Mouse (Mus musculus) heart, adult 2 months (tissue): ENCODE results near the gene Prkcd. TPM values are rescaled to one million over a fixed set of nuclear protein-coding genes. Genes with fewer than 3 reads are reported as not detected.
"Not testable (repeated sequence)": the region's sequence is repeated elsewhere in the genome, so short reads cannot be mapped to it uniquely, and the experiment has no call there.

Experiments used
- DNase-seq, 2 experiments: peaks; one replicate each; pipeline ENCODE4 v3.0.0; 2021
- H3K27ac ChIP-seq: fragments of 200-600 bp; 2 replicates; pipeline ENCODE4 v1.8.1; 2022
- H3K27me3 ChIP-seq: fragments of 200-500 bp; 2 replicates; pipeline ENCODE4 v1.6.1; 2012; ENCODE audit warnings: mild to moderate bottlenecking, low read length, inconsistent platforms, mixed read lengths; ENCODE audit not compliant: control insufficient read depth, insufficient read depth
- H3K36me3 ChIP-seq: fragments of 200-500 bp; 2 replicates; pipeline ENCODE4 v1.6.1; 2012; ENCODE audit warnings: low read length, inconsistent platforms; ENCODE audit not compliant: control insufficient read depth, insufficient read depth
- H3K4me1 ChIP-seq: fragments of 200-500 bp; 2 replicates; pipeline ENCODE4 v1.6.1; 2011; ENCODE audit warnings: low read length; ENCODE audit not compliant: control insufficient read depth, insufficient read depth
- H3K4me3 ChIP-seq: fragments of 200-600 bp; 2 replicates; pipeline ENCODE4 v1.8.1; 2022
- H3K79me2 ChIP-seq: fragments of 200-500 bp; replicated peaks from 2 replicates; pipeline ENCODE4 v1.6.1; 2012; ENCODE audit warnings: mild to moderate bottlenecking, inconsistent platforms, low read length, moderate library complexity, mixed read lengths; ENCODE audit not compliant: control insufficient read depth, insufficient read depth
- H3K9ac ChIP-seq: fragments of 200-500 bp; 2 replicates; pipeline ENCODE4 v1.6.1; 2012; ENCODE audit warnings: low read depth, mild to moderate bottlenecking, control low read depth, inconsistent platforms, low read length, mixed read lengths
- CTCF ChIP-seq: fragments of 200-600 bp; IDR thresholded peaks from 2 replicates; pipeline ENCODE4 v1.8.1; 2022; ENCODE audit warnings: antibody characterized with exemption, mild to moderate bottlenecking, moderate library complexity
- EP300 ChIP-seq: fragments of 200-500 bp; IDR thresholded peaks from 2 replicates; pipeline ENCODE4 v1.6.1; 2011; ENCODE audit warnings: low read depth, low read length, control low read depth; ENCODE audit not compliant: insufficient read depth
- POLR2A ChIP-seq: fragments of 200-500 bp; IDR thresholded peaks from 2 replicates; pipeline ENCODE4 v1.6.1; 2011; ENCODE audit warnings: mild to moderate bottlenecking, low read depth, low read length, control low read depth; ENCODE audit not compliant: insufficient read depth
- WGBS: fragments of 180-500 bp; shearing (Covaris S2); methylation state at CpG from one replicate; pipeline ENCODE4 v1.1.7; 2018; 5-methylcytosine and 5-hydroxymethylcytosine counted together
- intact Hi-C: fragments of 180-260 bp; cut with DNase I; formaldehyde crosslinking; loops from one replicate; pipeline ENCODE4 v1.15.1; 2025
- polyA plus RNA-seq: library from polyadenylated mRNA; depleted of rRNA; stranded (reverse); fragments of >200 nt; gene quantifications from 2 replicates; pipeline ENCODE4 v1.2.3, GENCODE M21; 2012
- total RNA-seq, 2 experiments: library from RNA; stranded (reverse); gene quantifications; 2 replicates each; pipeline ENCODE4 v1.2.3; 2021

The Prkcd gene
- total and polyA plus RNA-seq, 3 experiments, result 10.4 to 31.7 (median 12.6) TPM

DNA sequence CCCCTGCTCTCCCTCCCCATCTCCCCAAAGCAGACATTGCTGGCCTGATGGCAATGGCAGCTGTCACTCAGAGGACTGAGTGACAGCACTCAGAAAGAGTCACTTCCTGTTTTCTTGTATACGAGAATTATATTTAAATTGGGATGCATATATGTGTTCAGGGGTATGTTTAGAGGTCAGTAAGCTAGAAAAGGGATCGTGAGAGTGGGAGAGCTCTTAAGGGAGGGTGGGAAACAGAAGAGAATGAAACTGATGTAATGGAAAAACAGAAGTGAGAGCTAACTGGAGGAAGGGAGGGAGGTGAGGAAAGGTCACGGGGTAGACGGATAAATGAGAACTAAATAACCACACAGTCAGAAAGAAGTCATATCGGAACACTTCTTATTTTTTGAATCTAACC lies 46.8 kb downstream of the Prkcd start:
- 56% methylated on average over 5 of the region's 5 CpGs for WGBS
- intact Hi-C loops, result loop anchor here (10.0 kb wide), 1 partner anchor 54 kb away; no protein-coding TSS in a partner anchor
- TF ChIP-seq EP300 (no peak), POLR2A (no peak), CTCF (no peak)

DNA sequence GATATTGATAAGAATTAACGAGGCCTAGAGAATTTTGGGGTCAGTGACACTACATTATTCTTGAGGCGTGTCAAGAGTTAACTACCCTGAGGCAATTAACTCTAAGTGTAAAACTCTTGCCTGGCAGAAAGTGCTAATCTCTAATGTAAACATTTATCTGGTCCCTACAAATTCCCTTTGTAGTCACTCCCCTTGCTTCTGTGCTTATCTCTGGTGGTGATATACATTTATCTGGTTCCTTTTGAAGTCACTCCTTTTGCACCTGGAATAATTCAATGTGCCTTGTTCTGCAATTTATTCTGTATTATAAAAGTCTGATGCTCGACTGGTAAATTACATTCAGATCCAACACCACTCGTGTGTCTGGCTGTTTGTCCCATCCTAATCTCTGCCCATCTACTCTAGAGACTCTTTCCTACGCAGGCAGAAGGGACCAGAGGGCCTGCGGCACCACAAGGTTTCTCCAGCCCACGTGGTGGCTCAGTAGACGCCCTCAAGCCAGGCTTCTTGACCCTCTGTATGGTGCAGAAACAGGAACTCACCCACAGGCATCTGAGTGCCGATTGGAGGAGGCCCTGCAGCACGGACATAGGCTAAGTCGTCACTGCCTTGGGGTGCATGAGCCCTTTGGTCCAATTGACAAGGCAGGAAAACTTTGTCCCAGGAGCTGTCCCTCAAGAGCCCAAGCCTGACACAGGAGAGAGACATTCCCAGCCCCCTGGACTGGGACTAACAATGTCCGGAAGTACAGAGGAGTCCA lies 48.5 kb downstream of the Prkcd start:
- H3K27me3 ChIP-seq, H3K27ac ChIP-seq, H3K79me2 ChIP-seq, H3K36me3 ChIP-seq, H3K4me1 ChIP-seq, H3K9ac ChIP-seq, DNase-seq, H3K4me3 ChIP-seq: not testable (repeated sequence)
- intact Hi-C loops, result loop anchor here (10.0 kb wide), 1 partner anchor 53 kb away; no protein-coding TSS in a partner anchor
- 26% methylated on average over 10 of the region's 12 CpGs for WGBS

More for the DNA sequence above, 46.8 kb downstream of the Prkcd start:
- Histone ChIP-seq H3K27ac (no peak overlapping the region), H3K79me2 (no peaks in the 10 kb centered on the region), H3K36me3 (no peaks in the 10 kb centered on the region), H3K27me3 (no peaks in the 10 kb centered on the region), H3K4me3 (no peak overlapping the region), H3K4me1 (no peaks in the 10 kb centered on the region; the same call in 1 of the 2 replicates), H3K9ac (no peak overlapping the region)
- DNase-seq, result no peak

DNA sequence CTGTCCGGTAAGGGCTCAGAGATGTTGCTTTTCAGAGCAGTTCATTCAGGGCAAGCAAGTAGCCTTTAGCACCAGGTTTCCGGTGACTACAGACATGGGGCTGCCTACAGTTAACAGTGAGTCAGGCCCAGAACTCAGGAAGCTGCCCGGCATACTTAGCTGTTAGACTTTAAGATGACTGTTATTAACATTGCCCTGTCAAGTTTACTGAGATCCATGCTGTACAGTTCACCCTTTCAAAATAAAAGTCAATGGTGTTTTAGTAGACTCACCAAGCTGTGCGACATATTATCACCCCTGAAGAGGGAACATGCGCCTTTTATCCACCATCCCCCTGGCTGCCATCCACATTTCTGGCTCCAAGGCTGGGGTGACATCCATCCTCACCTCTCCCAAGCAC lies 49.8 kb downstream of the Prkcd start:
- intact Hi-C loops, result loop anchor here (10.0 kb wide), 1 partner anchor 51 kb away; no protein-coding TSS in a partner anchor

DNA sequence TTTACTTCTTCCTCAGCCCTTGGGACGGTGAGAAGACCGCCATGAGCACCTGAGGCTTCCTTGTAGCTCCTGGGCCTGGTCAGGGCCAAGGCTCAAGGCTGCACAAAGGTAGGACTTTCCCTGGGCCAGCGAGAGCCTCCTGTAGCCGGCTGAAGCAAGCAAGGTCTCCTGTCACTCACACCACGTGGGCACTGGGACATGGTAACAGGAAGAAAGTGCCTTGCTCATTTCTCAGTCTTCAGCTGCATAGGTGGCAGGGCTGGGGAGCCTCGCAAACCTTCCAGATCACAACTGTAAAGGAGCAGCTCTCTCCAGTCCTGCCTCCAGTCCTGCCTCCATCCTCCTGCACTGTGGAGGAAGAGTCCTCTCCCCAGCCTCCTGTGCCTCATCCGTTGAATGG lies 50.2 kb downstream of the Prkcd start:
- 71% methylated on average over 7 of the region's 7 CpGs for WGBS
- H3K9ac ChIP-seq, result no peak overlapping the region
- no peak for DNase-seq
- H3K27me3 ChIP-seq, result no peaks in the 10 kb centered on the region
- no peak overlapping the region for H3K27ac ChIP-seq
- H3K36me3 ChIP-seq, result no peaks in the 10 kb centered on the region
- no peaks in the 10 kb centered on the region for H3K4me1 ChIP-seq
- TF ChIP-seq EP300, result no peak
- no peak for TF ChIP-seq CTCF
- no peak for TF ChIP-seq POLR2A
- H3K4me3 ChIP-seq, result no peak overlapping the region
- H3K79me2 ChIP-seq, result no peaks in the 10 kb centered on the region
- intact Hi-C loops, result loop anchor here (10.0 kb wide), 1 partner anchor 51 kb away; no protein-coding TSS in a partner anchor

More for the DNA sequence above, 49.8 kb downstream of the Prkcd start:
- H3K27me3 ChIP-seq, result no peaks in the 10 kb centered on the region
- H3K4me3 ChIP-seq, result no peak overlapping the region
- no peaks in the 10 kb centered on the region for H3K36me3 ChIP-seq
- 45% methylated on average over 5 of the region's 5 CpGs for WGBS
- no peak for DNase-seq
- H3K4me1 ChIP-seq, result no peaks in the 10 kb centered on the region; the same call in 1 of the 2 replicates
- no peaks in the 10 kb centered on the region for H3K79me2 ChIP-seq
- H3K27ac ChIP-seq, result no peak overlapping the region
- TF ChIP-seq EP300 (no peak), POLR2A (no peak), CTCF (no peak)
- no peak overlapping the region for H3K9ac ChIP-seq

DNA sequence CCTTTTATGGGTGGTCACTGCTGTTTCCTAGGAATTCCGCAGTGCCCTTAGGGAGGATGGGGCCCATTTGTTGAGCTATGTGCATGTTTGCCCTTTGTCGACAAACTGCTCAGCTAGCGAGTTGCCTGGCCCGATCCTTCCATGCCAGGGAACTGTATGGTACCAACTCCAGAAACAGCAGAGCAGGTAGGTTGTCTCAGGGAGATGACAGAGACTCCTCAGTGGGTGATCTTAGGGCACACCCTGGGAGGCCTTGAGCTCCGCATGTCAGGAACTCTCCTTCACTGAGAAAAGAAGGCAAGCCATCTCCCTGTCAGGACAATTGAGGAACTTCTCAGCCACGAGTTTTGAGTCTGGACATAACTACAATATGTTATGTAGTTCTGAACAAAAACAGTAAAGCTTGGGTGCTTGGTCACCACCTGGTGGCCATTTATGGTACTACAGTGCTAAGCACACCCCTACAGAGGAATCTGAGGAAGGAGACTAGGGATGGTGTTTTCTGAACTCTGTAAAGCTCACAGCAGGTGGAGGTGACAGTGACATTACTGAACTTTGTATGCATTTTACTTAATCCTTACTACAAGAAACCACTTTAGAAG lies 51.9 kb downstream of the Prkcd start:
- H3K79me2 ChIP-seq, result no peaks in the 10 kb centered on the region
- 59% methylated on average over 6 of the region's 6 CpGs for WGBS
- TF ChIP-seq POLR2A (no peak), CTCF (no peak; the same call in 1 of the 2 replicates), EP300 (no peak)
- H3K4me3 ChIP-seq, result no peak overlapping the region
- intact Hi-C loops, result loop anchor here (2.0 to 10.0 kb wide), 4 partner anchors 25 to 437 kb away; partner anchors contain the start of gene Tkt
- DNase-seq, result peak; percentile 69 to 82
- no peaks in the 10 kb centered on the region for H3K27me3 ChIP-seq
- no peak overlapping the region for H3K9ac ChIP-seq
- H3K27ac ChIP-seq, result no peak overlapping the region
- no peaks in the 10 kb centered on the region for H3K36me3 ChIP-seq
- no peaks in the 10 kb centered on the region for H3K4me1 ChIP-seq

DNA sequence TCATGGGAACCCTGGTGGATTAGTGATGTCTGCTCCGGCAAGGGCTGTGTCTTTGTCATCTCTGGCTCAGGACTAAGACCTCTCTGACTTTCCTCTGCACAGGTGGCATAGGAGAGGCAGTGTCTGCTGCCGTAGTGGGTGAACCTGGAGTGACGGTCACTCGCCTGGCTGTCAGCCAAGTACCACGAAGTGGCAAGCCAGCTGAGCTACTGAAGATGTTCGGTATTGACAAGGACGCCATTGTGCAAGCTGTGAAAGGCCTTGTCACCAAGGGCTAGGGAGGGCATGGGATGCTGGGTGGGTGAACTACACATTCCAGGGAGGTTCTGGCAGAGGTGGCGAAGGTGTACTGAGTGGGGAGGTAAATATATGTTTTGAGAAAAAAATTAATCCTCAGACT lies 52.8 kb downstream of the Prkcd start:
- TF ChIP-seq POLR2A (no peak), EP300 (no peak), CTCF (no peak)
- Histone ChIP-seq H3K36me3 (no peaks in the 10 kb centered on the region), H3K27ac (no peak overlapping the region), H3K4me3 (no peak overlapping the region), H3K9ac (no peak overlapping the region), H3K27me3 (no peaks in the 10 kb centered on the region), H3K4me1 (no peaks in the 10 kb centered on the region), H3K79me2 (no peaks in the 10 kb centered on the region)
- intact Hi-C loops, result loop anchor here (2.0 to 10.0 kb wide), 4 partner anchors 24 to 436 kb away; partner anchors contain the start of gene Tkt
- peak; percentile 15 to 23 for DNase-seq
- whole genome bisulfite sequencing, result 53% methylated on average over 8 of the region's 8 CpGs
